Mouse (Mus musculus): ENCODE measurements around the gene Nup107. TPM values are rescaled to one million over a fixed set of nuclear protein-coding genes. Genes with fewer than 3 reads are reported as not detected.

Nup107 gene
- polyA plus RNA-seq (2015; fragmentation: Nextera tagmentation; extraction: Ambion mirVana), result 50.7 and 50.8 TPM in 2 replicates

DNA sequence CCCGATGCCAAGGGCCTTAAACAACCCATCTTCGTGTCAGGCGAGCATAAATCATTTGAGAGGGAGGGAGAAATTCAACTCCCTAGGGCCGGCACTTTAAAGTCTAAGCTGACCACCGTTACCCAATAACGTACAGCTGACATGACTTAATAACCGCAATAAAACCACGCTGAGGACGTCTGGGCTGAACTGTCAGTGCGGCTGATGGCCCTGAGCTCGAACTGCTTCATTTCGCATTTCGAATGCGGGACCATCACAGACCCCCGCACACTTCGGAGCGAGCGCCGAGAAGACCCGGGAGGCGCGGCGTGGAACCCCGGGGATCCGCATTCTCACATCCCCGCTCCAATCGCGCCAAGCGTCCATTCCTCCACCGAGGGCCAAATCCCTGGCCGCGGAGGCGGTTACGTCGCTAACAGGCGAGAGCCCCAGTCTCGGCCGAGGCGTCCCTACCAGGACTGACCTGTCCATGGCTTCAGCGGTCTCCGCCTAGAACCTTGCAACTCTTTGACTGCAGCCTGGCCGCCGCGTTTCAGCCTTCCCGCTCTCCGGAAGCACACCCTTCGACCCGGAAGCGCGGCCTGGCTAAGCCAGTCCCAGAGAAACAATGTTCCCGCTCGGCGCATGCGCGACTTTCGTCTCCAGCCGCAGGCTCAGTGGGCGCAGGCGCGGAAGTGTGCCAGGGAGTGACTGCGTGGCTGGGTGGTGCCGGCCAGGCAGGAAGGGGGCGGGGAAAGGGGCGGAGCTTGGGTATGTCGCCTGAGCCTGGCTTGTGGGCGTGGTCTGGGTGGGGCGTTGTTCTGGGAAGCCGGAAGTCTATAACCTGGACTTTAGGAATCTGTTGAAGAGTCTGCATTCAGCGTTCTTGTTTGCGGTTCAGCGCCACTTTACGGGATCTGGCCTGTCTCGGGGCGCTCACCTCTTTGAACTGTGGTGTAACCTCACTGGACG is at the start of gene Nup107:
Gene Nup107 (minus strand): TSS at position 565 of the 951 bp plus-strand sequence.
- under 1% methylated on average over 75 of the region's 75 CpGs for WGBS
- Histone ChIP-seq H3K27me3 (no peaks in the 10 kb centered on the region), H3K36me3 (peaks cover 9% of the 10 kb centered on the region; the same call in 1 of the 2 replicates)

DNA sequence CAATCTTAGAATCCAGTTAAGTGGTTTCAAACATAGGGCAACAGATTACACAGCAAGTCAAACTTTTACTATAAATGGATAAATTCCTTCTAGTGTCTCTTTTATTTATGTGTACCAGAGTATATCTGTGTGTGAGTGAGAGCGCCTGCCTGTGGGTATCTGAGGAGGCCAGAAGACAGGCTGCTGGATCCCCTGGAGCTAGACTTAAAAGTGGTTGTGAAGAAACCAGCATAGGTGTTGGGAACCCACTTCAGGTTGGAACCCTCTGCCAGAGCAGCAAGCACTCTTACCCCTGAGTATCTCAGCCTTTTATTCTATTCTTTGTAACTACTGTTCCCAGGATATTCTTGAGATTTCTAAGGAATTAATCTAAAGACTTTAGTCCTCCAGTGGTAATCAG is 49.3 kb upstream of the Nup107 start:
- Histone ChIP-seq H3K4me2 (replicated peaks) (no peak overlapping the region), H3K9me3 (replicated peaks) (no peaks in the 10 kb centered on the region), H3K4me3 (replicated peaks) (no peak overlapping the region), H3K27ac (replicated peaks) (no peak overlapping the region), H3K9ac (no peak overlapping the region), H3K4me1 (peaks cover 15% of the 10 kb centered on the region), H3K27me3 (no peaks in the 10 kb centered on the region), H3K36me3 (no peaks in the 10 kb centered on the region)
- ATAC-seq (ENCODE audit: insufficient number of reproducible peaks, low FRiP score, low TSS enrichment, low read depth), result no peak
- 89% methylated on average over 1 of the region's 1 CpGs for WGBS

More for the DNA sequence above, at the start of gene Nup107:
- Histone ChIP-seq H3K4me3 (replicated peaks) (peak within 1 kb of the TSS; percentile 97), H3K9me3 (replicated peaks) (no peaks in the 10 kb centered on the region), H3K4me1 (peaks cover 20% of the 10 kb centered on the region), H3K4me2 (replicated peaks) (peak within 1 kb of the TSS; percentile 69), H3K9ac (peak within 1 kb of the TSS; percentile 76), H3K27ac (replicated peaks) (peak within 1 kb of the TSS; percentile 89)
- ATAC-seq (ENCODE audit: insufficient number of reproducible peaks, low FRiP score, low TSS enrichment, low read depth), result peak; percentile 98

DNA sequence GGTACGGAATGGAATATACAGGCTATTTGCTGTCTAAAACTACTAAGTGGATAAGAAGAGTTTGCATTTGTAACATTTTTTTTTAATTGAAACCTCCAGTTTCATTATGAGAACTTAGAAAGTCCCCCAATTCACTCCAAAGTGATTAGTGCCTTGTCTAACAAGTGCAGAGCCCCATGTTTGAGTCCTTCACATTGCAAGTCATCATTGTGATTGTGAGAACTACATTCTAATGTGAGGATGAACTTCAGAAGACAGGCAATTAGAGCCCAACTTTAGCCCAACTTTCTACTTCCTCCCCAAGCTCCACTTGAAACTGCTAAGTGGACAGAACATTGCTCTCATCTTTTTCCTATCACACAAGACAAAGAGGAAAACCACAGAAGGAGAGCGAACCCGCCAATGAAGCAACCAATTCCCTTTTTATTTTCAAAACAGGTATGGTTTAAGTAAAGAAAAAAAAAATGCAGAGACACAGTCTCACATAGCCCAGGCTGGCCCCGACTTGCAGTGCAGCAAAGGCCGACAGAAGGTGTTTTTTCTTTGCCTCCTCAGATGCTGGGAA is 48.0 kb upstream of the Nup107 start:
- ATAC-seq (ENCODE audit: insufficient number of reproducible peaks, low FRiP score, low TSS enrichment, low read depth), result no peak

DNA sequence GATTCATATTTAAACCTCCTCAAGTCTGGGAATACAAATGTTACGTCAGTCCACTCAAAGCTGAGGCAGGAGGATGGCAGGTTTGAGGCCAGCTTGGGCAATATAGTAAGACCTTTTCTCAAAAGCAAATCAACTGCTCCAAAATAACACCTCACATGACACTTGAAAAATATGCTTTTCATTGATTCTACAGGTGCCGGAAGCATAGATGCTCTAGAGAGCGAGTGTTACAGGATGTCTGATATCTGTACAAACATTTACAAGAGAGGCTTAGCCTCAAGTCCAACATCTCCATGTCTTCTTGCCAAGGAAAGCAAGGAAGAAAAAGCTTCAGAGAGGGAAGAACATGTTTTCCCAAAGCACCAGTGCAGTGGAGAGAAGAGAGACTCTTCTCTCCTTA is 47.2 kb upstream of the Nup107 start:
- 92% methylated on average over 3 of the region's 3 CpGs for WGBS
- no peak for ATAC-seq (ENCODE audit: insufficient number of reproducible peaks, low FRiP score, low TSS enrichment, low read depth)

More for the DNA sequence above, 48.0 kb upstream of the Nup107 start:
- Histone ChIP-seq H3K27me3 (no peaks in the 10 kb centered on the region), H3K9ac (no peak overlapping the region), H3K4me3 (replicated peaks) (no peak overlapping the region), H3K9me3 (replicated peaks) (no peaks in the 10 kb centered on the region), H3K4me2 (replicated peaks) (no peak overlapping the region), H3K36me3 (no peaks in the 10 kb centered on the region), H3K27ac (replicated peaks) (no peak overlapping the region), H3K4me1 (peaks cover 13% of the 10 kb centered on the region; the same call in 1 of the 2 replicates)
- 85% methylated on average over 5 of the region's 5 CpGs for WGBS

DNA sequence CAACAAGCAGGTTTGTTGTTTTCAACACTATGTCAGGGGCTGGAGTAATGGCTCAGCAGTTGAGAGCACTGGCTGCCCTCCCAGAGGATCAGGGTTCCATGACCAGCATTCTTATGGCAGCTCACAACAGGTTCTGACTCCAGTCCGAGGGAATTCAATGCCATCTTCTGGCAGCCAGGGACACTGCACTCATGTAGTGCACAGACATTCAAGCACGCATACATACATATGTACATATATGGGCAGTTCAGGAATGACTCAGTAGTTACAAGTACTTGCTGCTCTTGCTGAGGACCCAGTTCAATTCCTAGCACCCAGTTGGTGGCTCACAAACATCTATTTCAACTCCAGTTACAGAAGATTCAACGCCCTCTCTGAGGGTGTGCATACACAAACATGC is 46.4 kb upstream of the Nup107 start:
- no peaks in the 10 kb centered on the region for H3K9me3 ChIP-seq (replicated peaks)
- ATAC-seq (ENCODE audit: insufficient number of reproducible peaks, low FRiP score, low TSS enrichment, low read depth), result no peak
- H3K27ac ChIP-seq (replicated peaks), result no peak overlapping the region
- H3K36me3 ChIP-seq, result no peaks in the 10 kb centered on the region
- 91% methylated on average over 3 of the region's 3 CpGs for WGBS
- no peaks in the 10 kb centered on the region for H3K27me3 ChIP-seq
- no peak overlapping the region for H3K4me3 ChIP-seq (replicated peaks)
- no peak overlapping the region for H3K4me2 ChIP-seq (replicated peaks)
- peaks cover 9% of the 10 kb centered on the region; the same call in 1 of the 2 replicates for H3K4me1 ChIP-seq
- no peak overlapping the region for H3K9ac ChIP-seq

More for the DNA sequence above, 47.2 kb upstream of the Nup107 start:
- Histone ChIP-seq H3K4me1 (peaks cover 13% of the 10 kb centered on the region; the same call in 1 of the 2 replicates), H3K36me3 (no peaks in the 10 kb centered on the region), H3K9ac (no peak overlapping the region), H3K27me3 (no peaks in the 10 kb centered on the region), H3K4me2 (replicated peaks) (no peak overlapping the region), H3K27ac (replicated peaks) (no peak overlapping the region), H3K4me3 (replicated peaks) (no peak overlapping the region), H3K9me3 (replicated peaks) (no peaks in the 10 kb centered on the region)

DNA sequence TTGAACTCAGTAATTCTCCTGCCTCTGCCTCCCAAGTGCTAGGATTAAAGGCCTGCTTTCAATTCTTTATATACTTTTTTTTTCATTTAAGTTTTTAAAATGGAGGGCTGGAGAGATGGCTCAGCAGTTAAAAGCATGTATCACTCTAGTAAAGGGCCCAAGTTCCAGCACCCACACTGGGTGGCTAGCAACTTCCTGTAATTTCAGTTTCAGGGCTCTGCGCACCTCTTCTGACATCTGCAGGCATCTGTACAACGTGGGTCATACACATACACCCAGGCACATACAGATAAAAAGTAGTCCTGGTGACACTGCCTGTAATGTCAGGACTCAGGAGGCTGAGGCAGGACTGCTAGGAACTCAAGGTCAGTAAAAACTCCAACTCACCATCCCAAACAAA is 43.8 kb upstream of the Nup107 start:
- no peak overlapping the region for H3K27ac ChIP-seq (replicated peaks)
- H3K4me3 ChIP-seq (replicated peaks), result no peak overlapping the region
- 86% methylated on average over 2 of the region's 2 CpGs for WGBS
- no peak overlapping the region for H3K4me2 ChIP-seq (replicated peaks)
- no peaks in the 10 kb centered on the region for H3K36me3 ChIP-seq
- H3K9ac ChIP-seq, result no peak overlapping the region
- no peaks in the 10 kb centered on the region for H3K27me3 ChIP-seq
- 0 out of 2 replicates have a peak, but pooled peaks cover 3% of the 10 kb centered on the region for H3K4me1 ChIP-seq
- ATAC-seq (ENCODE audit: insufficient number of reproducible peaks, low FRiP score, low TSS enrichment, low read depth), result no peak
- H3K9me3 ChIP-seq (replicated peaks), result no peaks in the 10 kb centered on the region

DNA sequence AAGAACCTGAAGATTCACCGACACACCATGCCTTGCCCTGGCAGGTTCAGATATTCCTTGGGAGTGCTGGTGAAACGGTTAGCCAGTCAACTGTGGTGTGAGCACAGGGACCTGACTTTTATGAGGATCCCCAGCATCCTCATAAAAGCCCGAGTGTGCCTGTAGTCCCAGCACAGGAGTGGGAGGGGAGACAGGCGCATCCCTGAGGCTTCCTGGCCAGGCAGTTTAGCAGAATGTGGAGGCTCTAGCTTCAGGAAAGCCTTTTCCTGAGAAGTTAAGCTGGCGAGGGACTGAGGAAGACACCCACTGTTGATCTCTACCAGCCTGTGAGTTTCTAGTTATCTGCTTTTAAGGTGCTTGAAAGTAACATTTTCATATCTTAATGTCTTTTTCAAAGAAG is 42.9 kb upstream of the Nup107 start:
- H3K27ac ChIP-seq (replicated peaks), result no peak overlapping the region
- no peak for ATAC-seq (ENCODE audit: insufficient number of reproducible peaks, low FRiP score, low TSS enrichment, low read depth)
- H3K9ac ChIP-seq, result no peak overlapping the region
- no peak overlapping the region for H3K4me2 ChIP-seq (replicated peaks)
- WGBS, result 68% methylated on average over 5 of the region's 5 CpGs
- no peaks in the 10 kb centered on the region for H3K9me3 ChIP-seq (replicated peaks)
- no peak overlapping the region for H3K4me3 ChIP-seq (replicated peaks)
- no peaks in the 10 kb centered on the region for H3K27me3 ChIP-seq
- no peaks in the 10 kb centered on the region for H3K36me3 ChIP-seq
- H3K4me1 ChIP-seq, result 0 out of 2 replicates have a peak, but pooled peaks cover 3% of the 10 kb centered on the region

DNA sequence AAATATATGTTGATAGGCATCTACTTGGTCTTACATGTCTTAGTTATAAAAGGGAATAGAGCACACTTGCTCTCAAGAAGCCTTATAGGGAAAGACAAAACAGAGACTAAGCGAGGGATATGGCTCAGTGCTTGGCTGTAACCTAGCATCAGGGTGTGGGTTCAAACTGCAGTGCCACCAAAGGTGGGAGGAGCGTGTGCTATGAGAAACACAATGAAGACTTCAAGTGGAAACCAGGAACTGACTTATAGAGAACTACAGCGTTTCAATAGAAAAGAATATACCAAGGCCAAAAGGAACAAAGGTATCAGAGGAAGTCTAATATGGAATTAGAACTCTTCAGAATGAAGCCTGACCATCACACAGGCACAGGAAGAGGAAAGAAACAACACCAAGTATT is 38.3 kb upstream of the Nup107 start:
- Histone ChIP-seq H3K27ac (replicated peaks) (no peak overlapping the region), H3K4me2 (replicated peaks) (no peak overlapping the region), H3K4me1 (peaks cover 14% of the 10 kb centered on the region; the same call in 1 of the 2 replicates), H3K27me3 (no peaks in the 10 kb centered on the region), H3K9ac (no peak overlapping the region), H3K9me3 (replicated peaks) (no peaks in the 10 kb centered on the region), H3K36me3 (no peaks in the 10 kb centered on the region), H3K4me3 (replicated peaks) (no peak overlapping the region)
- 92% methylated on average over 3 of the region's 3 CpGs for WGBS
- ATAC-seq (ENCODE audit: insufficient number of reproducible peaks, low FRiP score, low TSS enrichment, low read depth), result no peak

DNA sequence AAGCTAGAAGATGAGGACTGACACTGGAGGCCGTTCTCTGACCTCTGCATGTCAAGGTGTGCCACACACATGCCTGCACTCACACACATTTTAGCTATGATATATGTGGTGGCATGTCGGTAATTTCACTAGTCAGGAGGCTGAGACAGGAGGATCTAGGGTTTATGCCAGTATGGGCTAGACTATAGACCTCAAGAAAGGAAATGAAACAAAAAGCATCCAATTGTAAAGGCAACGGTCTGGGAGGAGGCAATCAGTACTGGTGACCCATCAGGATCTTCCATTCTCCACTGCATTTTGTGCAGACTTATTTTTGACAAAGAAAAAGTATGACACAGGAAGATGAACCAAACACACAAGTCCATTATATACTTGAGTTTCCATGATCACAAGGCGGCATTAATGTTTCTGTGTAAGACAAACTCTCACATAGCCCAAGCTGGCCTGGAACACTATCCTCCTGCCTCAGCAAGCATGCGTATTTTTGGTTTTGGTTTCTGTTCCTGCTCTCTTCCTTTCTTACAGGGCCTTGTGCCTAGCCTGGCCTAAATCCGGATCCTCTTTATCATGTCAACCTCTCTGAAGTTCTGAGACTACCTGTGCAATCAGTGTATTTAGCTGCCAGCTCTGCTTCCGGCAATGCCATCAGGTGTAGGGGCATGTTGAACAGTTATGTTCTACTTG is 37.1 kb upstream of the Nup107 start:
- no peak for ATAC-seq (ENCODE audit: insufficient number of reproducible peaks, low FRiP score, low TSS enrichment, low read depth)
- Histone ChIP-seq H3K4me3 (replicated peaks) (no peak overlapping the region), H3K36me3 (peaks cover 1% of the 10 kb centered on the region; the same call in 1 of the 2 replicates), H3K4me1 (peaks cover 19% of the 10 kb centered on the region; the same call in 1 of the 2 replicates), H3K9ac (no peak overlapping the region), H3K27me3 (no peaks in the 10 kb centered on the region), H3K4me2 (replicated peaks) (no peak overlapping the region), H3K27ac (replicated peaks) (no peak overlapping the region), H3K9me3 (replicated peaks) (no peaks in the 10 kb centered on the region)
- 91% methylated on average over 7 of the region's 7 CpGs for WGBS

DNA sequence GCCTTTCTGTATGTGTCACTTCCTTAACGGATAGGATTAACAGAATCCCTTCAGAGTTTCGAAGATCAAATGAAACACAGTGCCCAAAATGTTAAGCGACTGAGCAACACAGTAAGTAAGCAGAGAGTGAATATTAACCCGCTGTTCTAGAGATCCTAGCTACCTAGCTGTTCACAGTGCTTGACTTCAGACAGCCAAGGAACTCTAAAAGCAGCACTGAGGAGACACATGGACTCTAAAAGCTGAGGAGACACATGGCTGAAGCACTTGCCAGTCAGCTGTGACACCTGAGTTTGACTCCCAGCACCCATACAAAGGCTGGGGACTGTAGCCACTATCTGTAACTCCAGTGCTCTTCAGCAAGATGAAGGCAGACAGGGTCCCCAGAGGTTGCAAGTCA is 36.5 kb upstream of the Nup107 start:
- Histone ChIP-seq H3K27ac (replicated peaks) (no peak overlapping the region), H3K4me1 (peaks cover 19% of the 10 kb centered on the region; the same call in 1 of the 2 replicates), H3K27me3 (no peaks in the 10 kb centered on the region), H3K36me3 (peaks cover 7% of the 10 kb centered on the region; the same call in 1 of the 2 replicates), H3K9ac (no peak overlapping the region), H3K9me3 (replicated peaks) (no peaks in the 10 kb centered on the region), H3K4me3 (replicated peaks) (no peak overlapping the region), H3K4me2 (replicated peaks) (no peak overlapping the region)
- 74% methylated on average over 4 of the region's 4 CpGs for WGBS
- no peak for ATAC-seq (ENCODE audit: insufficient number of reproducible peaks, low FRiP score, low TSS enrichment, low read depth)

DNA sequence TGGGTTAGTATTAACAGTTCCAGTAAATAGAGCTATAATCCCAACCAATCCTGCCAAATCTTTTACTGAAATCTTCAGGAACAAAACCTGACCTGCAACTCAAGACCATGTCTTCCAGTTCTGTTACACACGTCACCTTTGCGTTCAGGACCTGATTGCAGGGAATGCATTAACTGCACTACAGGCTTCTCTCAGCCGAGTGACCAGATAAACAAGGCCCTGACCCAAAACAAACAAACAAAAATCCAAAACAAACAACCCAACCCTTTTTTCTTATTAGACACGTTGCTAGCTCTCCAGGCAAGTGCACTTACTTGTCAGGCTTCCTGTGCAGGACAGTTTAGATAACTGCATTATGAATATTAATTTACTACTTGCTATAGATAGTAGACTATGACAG is 36.0 kb upstream of the Nup107 start:
- no peaks in the 10 kb centered on the region for H3K9me3 ChIP-seq (replicated peaks)
- H3K36me3 ChIP-seq, result peaks cover 8% of the 10 kb centered on the region; the same call in 1 of the 2 replicates
- no peaks in the 10 kb centered on the region for H3K27me3 ChIP-seq
- no peak for ATAC-seq (ENCODE audit: insufficient number of reproducible peaks, low FRiP score, low TSS enrichment, low read depth)
- no peak overlapping the region for H3K9ac ChIP-seq
- peaks cover 19% of the 10 kb centered on the region; the same call in 1 of the 2 replicates for H3K4me1 ChIP-seq
- no peak overlapping the region for H3K4me3 ChIP-seq (replicated peaks)
- H3K4me2 ChIP-seq (replicated peaks), result no peak overlapping the region
- 67% methylated on average over 4 of the region's 4 CpGs for WGBS
- no peak overlapping the region for H3K27ac ChIP-seq (replicated peaks)

Data from embryonic facial prominence, embryonic 15.5 days (tissue).